Mouse (Mus musculus) hindbrain, postnatal 0 days (tissue): ENCODE measurements around the gene Olfr111. TPM values are rescaled to one million over a fixed set of nuclear protein-coding genes. Genes with fewer than 3 reads are reported as not detected.

Experiments
- ATAC-seq: fragments of 200-750 bp; cut with Nextera tagmentation; 2 replicates; pipeline ENCODE4 v1.8.0; 2017; ENCODE audit warnings: mild to moderate bottlenecking, moderate TSS enrichment, moderate library complexity
- DNase-seq: peaks from one replicate; pipeline ENCODE4 v3.0.0-alpha.2; 2015; ENCODE audit warnings: low spot score
- H3K27ac ChIP-seq: fragments of 300-500 bp; sonication (generic); 2 replicates; pipeline ENCODE4 v1.5.1; 2014; ENCODE audit warnings: mild to moderate bottlenecking
- H3K27me3 ChIP-seq: fragments of 300-500 bp; sonication (generic); 2 replicates; pipeline ENCODE4 v1.6.1; 2014; ENCODE audit warnings: low read length, mixed read lengths; ENCODE audit not compliant: insufficient read depth
- H3K36me3 ChIP-seq: fragments of 300-500 bp; sonication (generic); 2 replicates; pipeline ENCODE4 v1.6.1; 2014; ENCODE audit warnings: low read length, mixed read lengths; ENCODE audit not compliant: insufficient read depth
- H3K4me1 ChIP-seq: fragments of 300-500 bp; sonication (generic); 2 replicates; pipeline ENCODE4 v1.6.1; 2014; ENCODE audit warnings: antibody characterized with exemption, low read length, mixed read lengths; ENCODE audit not compliant: insufficient read depth
- H3K4me2 ChIP-seq: fragments of 300-500 bp; sonication (generic); 2 replicates; pipeline ENCODE4 v1.6.1; 2014; ENCODE audit warnings: low read depth, mild to moderate bottlenecking, low read length, moderate library complexity, mixed read lengths
- H3K4me3 ChIP-seq: fragments of 300-500 bp; sonication (generic); 2 replicates; pipeline ENCODE4 v1.5.1; 2014; ENCODE audit warnings: low read length
- H3K9ac ChIP-seq: fragments of 300-500 bp; sonication (generic); replicated peaks from 2 replicates; pipeline ENCODE4 v1.6.1; 2014; ENCODE audit warnings: mild to moderate bottlenecking, low read length, moderate library complexity, mixed read lengths
- H3K9me3 ChIP-seq: fragments of 300-500 bp; sonication (generic); 2 replicates; pipeline ENCODE4 v1.6.1; 2016; ENCODE audit warnings: low read length, mixed read lengths
- CTCF ChIP-seq: IDR thresholded peaks from 2 replicates; pipeline ENCODE4 v1.5.1; 2016; ENCODE audit warnings: antibody characterized with exemption, control low read depth, low read depth
- WGBS: fragments of 180-500 bp; shearing (Covaris S2); extraction: QIAGEN DNeasy Blood & Tissue Kit; methylation state at CpG from one replicate; pipeline ENCODE4 v1.1.7; 2014; 5-methylcytosine and 5-hydroxymethylcytosine counted together
- polyA plus RNA-seq: library from polyadenylated mRNA; unstranded; fragments of >200 nt; fragmentation: Nextera tagmentation; extraction: Ambion mirVana; gene quantifications from 2 replicates; pipeline ENCODE4 v1.2.1, GENCODE M21; 2015
- total RNA-seq: library from RNA; depleted of rRNA; stranded (reverse); fragments of >200 nt; gene quantifications from 2 replicates; pipeline ENCODE4 v1.2.3, GENCODE M21; 2014; rRNA removed

Gene Olfr111
- total and polyA plus RNA-seq, 2 experiments from 2014 or later = not detected

DNA sequence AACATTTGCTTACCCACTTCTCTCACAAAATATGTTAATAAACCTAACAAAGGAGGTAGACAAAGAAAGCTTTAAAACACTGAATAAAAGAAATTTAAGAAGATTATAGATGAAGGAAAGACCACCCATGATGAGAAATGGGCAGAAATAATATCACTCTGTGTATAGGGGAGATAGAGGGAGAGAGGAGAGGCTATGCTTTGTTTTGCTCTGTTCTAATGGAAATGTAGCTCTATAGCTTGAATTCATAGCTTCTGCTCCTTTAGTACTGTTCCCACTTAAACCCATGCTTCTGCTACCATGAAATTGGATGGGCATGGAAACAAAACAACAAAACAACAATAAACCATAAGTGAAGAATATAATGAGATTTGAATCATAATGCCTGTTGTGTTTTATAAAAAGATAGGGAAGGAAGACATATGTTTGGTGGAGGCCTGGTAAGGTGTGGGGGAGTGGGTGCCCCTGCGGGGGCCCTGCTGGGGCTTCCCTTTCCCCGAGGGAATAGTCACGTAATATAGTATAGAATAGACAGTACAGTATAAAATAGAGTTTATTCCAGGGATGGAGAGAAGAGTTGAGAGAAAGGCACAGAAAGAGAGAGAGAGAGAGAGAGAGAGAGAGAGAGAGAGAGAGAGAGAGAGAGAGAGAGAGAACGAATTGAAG is 33.8 kb downstream of the Olfr111 start:
- DNase-seq (no peak), ATAC-seq (no peak)
- Histone ChIP-seq H3K9ac (no peak overlapping the region), H3K36me3 (no peaks in the 10 kb centered on the region), H3K9me3 (no peaks in the 10 kb centered on the region), H3K4me2 (no peak overlapping the region), H3K4me3 (no peak overlapping the region), H3K4me1 (no peaks in the 10 kb centered on the region), H3K27ac (no peak overlapping the region), H3K27me3 (no peaks in the 10 kb centered on the region)
- 73% methylated on average over 4 of the region's 4 CpGs for WGBS
- TF ChIP-seq CTCF = no peak

DNA sequence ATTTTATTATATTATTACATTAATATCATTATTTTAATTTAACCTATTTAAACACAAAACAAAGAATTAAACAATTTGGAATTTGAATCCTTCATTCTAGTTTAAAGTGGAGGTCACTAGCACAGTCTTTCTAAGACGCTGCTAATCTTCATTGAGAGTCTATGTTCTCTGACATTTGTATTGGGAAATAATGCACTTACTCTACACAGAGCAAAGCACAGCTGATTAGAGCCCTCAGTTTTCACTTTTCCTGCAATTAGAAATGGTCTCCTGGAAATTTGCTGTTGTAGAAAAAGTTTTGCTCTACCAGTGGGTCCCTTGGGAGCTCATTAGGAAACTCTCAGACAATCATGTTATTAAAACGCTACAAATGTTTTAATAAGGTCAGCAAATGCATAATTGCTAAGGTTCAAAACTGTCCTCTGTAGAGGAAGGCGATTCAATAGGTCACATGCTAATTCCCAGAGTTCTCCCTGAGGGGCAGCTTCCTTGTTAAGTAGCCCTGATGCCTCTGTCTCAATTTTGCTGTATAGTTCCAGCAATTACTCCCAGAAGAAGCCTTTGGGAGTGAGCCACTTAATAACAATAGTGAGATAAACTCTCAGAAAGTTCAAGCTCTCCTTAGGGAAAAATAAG is 36.1 kb downstream of the Olfr111 start:
- DNase-seq (peak; percentile 29), ATAC-seq (0 out of 2 replicates have a peak, but pooled peaks have one; percentile 35)
- Histone ChIP-seq H3K9ac (no peak overlapping the region), H3K9me3 (no peaks in the 10 kb centered on the region), H3K27me3 (no peaks in the 10 kb centered on the region), H3K36me3 (no peaks in the 10 kb centered on the region), H3K27ac (no peak overlapping the region), H3K4me3 (no peak overlapping the region), H3K4me1 (no peaks in the 10 kb centered on the region), H3K4me2 (no peak overlapping the region)
- 61% methylated on average over 3 of the region's 3 CpGs for WGBS
- TF ChIP-seq CTCF = no peak

DNA sequence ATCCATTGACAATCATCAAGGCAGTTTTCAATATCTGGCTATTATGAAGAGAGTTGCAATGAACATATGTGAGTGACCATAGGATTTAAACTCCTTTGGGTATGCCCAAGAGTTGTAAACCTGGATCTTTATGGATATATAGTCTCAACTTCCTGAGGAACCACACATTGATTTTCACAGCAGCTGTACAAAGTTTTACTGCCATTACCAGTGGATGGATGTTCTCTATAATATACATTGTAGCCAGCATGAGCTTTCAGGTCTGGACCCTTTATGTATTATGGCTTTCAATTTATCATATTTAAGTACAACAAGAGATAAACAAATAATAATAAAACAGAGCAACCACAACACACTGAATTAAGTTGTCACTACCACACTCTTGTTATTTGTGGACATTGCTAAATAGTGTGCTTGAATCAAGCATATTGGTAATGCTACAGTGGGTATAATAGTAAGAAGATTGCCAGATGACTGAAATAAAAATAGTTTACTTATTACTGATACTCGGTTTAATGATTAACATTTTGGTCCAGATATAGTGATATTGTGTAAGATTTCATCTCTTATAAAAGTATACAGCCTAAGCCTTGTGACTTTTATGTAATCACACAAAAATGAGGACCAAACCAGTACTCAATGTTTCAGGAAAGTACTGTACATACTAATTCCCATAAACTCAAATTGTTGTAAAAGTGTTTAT is 51.2 kb downstream of the Olfr111 start:
- no peaks in the 10 kb centered on the region for H3K36me3 ChIP-seq
- no peak for ATAC-seq
- no peak overlapping the region for H3K9ac ChIP-seq

DNA sequence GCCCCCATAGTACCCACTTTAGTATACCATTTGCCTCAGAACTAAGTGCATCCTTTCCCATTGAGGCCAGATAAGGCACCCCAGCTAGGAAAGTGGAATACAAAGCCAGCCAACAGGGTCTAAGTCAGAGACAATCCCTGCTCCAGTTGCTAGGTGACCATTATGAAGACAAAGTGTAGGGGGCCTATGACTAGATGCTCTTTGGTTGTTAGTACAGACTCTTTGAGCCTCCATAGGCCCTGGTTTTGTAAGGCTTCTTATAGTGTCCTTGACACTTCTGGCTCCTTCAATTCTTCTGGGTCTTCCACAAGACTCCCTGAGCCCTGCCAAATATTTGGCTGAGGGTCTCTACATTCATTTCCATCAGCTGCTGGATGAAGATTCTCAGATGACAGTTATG is 61.5 kb downstream of the Olfr111 start, which contains the start of gene Olfr112:
Gene Olfr112, minus strand, starts transcription at position 101 of the 400 bp plus-strand sequence.
- no peaks in the 10 kb centered on the region for H3K27me3 ChIP-seq
- DNase-seq (no peak), ATAC-seq (no peak)
- H3K4me3 ChIP-seq = no peak within 1 kb of the TSS
- no peaks in the 10 kb centered on the region for H3K36me3 ChIP-seq
- TF ChIP-seq CTCF = no peak
- H3K4me1 ChIP-seq = no peaks in the 10 kb centered on the region
- H3K9ac ChIP-seq = no peak within 1 kb of the TSS
- H3K4me2 ChIP-seq = no peak within 1 kb of the TSS
- H3K9me3 ChIP-seq = no peaks in the 10 kb centered on the region
- no peak within 1 kb of the TSS for H3K27ac ChIP-seq

More for the DNA sequence above, 51.2 kb downstream of the Olfr111 start:
- no peaks in the 10 kb centered on the region for H3K4me1 ChIP-seq
- DNase-seq = no peak
- no peak for TF ChIP-seq CTCF
- H3K4me2 ChIP-seq = no peak overlapping the region
- no peaks in the 10 kb centered on the region for H3K9me3 ChIP-seq
- no peaks in the 10 kb centered on the region for H3K27me3 ChIP-seq
- WGBS = 56% methylated on average over 1 of the region's 1 CpGs
- no peak overlapping the region for H3K4me3 ChIP-seq
- H3K27ac ChIP-seq = no peak overlapping the region

DNA sequence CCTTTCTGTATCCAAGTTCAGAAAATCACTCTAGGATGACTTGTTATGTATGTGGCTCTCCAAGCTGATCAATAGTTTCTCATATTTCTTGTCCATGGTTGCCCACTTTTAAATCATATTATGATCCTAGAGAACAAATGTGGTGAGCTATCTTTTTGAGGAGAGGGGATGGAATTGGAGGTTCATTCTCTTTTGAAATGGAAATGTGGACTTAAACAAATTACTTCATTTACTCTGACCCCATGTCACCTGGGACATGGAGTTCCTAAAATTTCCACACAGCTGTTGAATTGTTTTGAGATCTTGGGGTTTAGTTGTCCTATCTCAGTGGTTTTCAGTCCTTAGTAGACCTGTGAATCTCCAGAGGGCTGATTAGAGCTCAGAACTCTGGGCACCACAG is 69.7 kb downstream of the Olfr111 start, which contains the start of gene Olfr113:
Gene Olfr113, minus strand, starts transcription at position 101 of the 400 bp plus-strand sequence.
- no peak within 1 kb of the TSS for H3K27ac ChIP-seq
- DNase-seq (no peak), ATAC-seq (no peak)
- no peak within 1 kb of the TSS for H3K4me2 ChIP-seq
- no peaks in the 10 kb centered on the region for H3K36me3 ChIP-seq
- no peak for TF ChIP-seq CTCF
- no peaks in the 10 kb centered on the region for H3K9me3 ChIP-seq
- no peaks in the 10 kb centered on the region for H3K4me1 ChIP-seq
- no peak within 1 kb of the TSS for H3K9ac ChIP-seq
- H3K4me3 ChIP-seq = no peak within 1 kb of the TSS
- H3K27me3 ChIP-seq = no peaks in the 10 kb centered on the region

Other genes starting within 250 kb of the Olfr111 start
- gene Olfr98, start 244.3 kb upstream of the Olfr111 start, total RNA-seq = not detected in 2 replicates
- not detected in 2 replicates for gene Olfr98, start 244.3 kb upstream of the Olfr111 start, polyA plus RNA-seq
- 0.63 and 2.5 TPM in 2 replicates for gene H2-M3, start 237.8 kb upstream of the Olfr111 start, total RNA-seq
- gene H2-M3, start 237.8 kb upstream of the Olfr111 start, polyA plus RNA-seq = 1.9 and 2.7 TPM in 2 replicates
- not detected in 2 replicates for gene Olfr99, start 224.6 kb upstream of the Olfr111 start, total RNA-seq
- not detected in 2 replicates for gene Olfr99, start 224.6 kb upstream of the Olfr111 start, polyA plus RNA-seq
- gene Olfr101, start 203.7 kb upstream of the Olfr111 start, total RNA-seq = not detected in 2 replicates
- not detected in 2 replicates for gene Olfr101, start 203.7 kb upstream of the Olfr111 start, polyA plus RNA-seq
- not detected in 2 replicates for gene Olfr102, start 191.0 kb upstream of the Olfr111 start, total RNA-seq
- not detected in 2 replicates for gene Olfr102, start 191.0 kb upstream of the Olfr111 start, polyA plus RNA-seq
- not detected in 2 replicates for gene Olfr103, start 168.3 kb upstream of the Olfr111 start, total RNA-seq
- gene Olfr103, start 168.3 kb upstream of the Olfr111 start, polyA plus RNA-seq = not detected in 2 replicates
- gene Olfr104-ps, start 148.4 kb upstream of the Olfr111 start, total RNA-seq = not detected in 2 replicates
- gene Olfr104-ps, start 148.4 kb upstream of the Olfr111 start, polyA plus RNA-seq = not detected in 2 replicates
- gene Olfr105-ps, start 129.0 kb upstream of the Olfr111 start, total RNA-seq = not detected in 2 replicates
- gene Olfr105-ps, start 129.0 kb upstream of the Olfr111 start, polyA plus RNA-seq = not detected in 2 replicates
- gene Olfr106-ps, start 117.6 kb upstream of the Olfr111 start, total RNA-seq = not detected in 2 replicates
- gene Olfr106-ps, start 117.6 kb upstream of the Olfr111 start, polyA plus RNA-seq = not detected in 2 replicates
- not detected in 2 replicates for gene Olfr107, start 108.8 kb upstream of the Olfr111 start, total RNA-seq
- gene Olfr107, start 108.8 kb upstream of the Olfr111 start, polyA plus RNA-seq = not detected in 2 replicates
- not detected in 2 replicates for gene Olfr108, start 62.5 kb upstream of the Olfr111 start, total RNA-seq
- not detected in 2 replicates for gene Olfr108, start 62.5 kb upstream of the Olfr111 start, polyA plus RNA-seq
- not detected in 2 replicates for gene Olfr109, start 49.1 kb upstream of the Olfr111 start, total RNA-seq
- not detected in 2 replicates for gene Olfr109, start 49.1 kb upstream of the Olfr111 start, polyA plus RNA-seq
- gene H2-M2, start 24.5 kb upstream of the Olfr111 start, total RNA-seq = not detected in 2 replicates
- not detected in 2 replicates for gene H2-M2, start 24.5 kb upstream of the Olfr111 start, polyA plus RNA-seq
- not detected in 2 replicates for gene Olfr110, start 15.6 kb upstream of the Olfr111 start, total RNA-seq
- not detected in 2 replicates for gene Olfr110, start 15.6 kb upstream of the Olfr111 start, polyA plus RNA-seq
- gene Olfr112, start 61.4 kb downstream of the Olfr111 start, total RNA-seq = not detected in 2 replicates
- gene Olfr112, start 61.4 kb downstream of the Olfr111 start, polyA plus RNA-seq = not detected in 2 replicates
- gene Olfr113, start 69.6 kb downstream of the Olfr111 start, total RNA-seq = not detected in 2 replicates
- gene Olfr113, start 69.6 kb downstream of the Olfr111 start, polyA plus RNA-seq = not detected in 2 replicates
- gene Olfr114, start 84.7 kb downstream of the Olfr111 start, total RNA-seq = not detected in 2 replicates
- not detected in 2 replicates for gene Olfr114, start 84.7 kb downstream of the Olfr111 start, polyA plus RNA-seq
- gene Olfr115, start 119.1 kb downstream of the Olfr111 start, total RNA-seq = not detected in 2 replicates
- not detected in 2 replicates for gene Olfr115, start 119.1 kb downstream of the Olfr111 start, polyA plus RNA-seq
- gene Olfr116, start 119.2 kb downstream of the Olfr111 start, total RNA-seq = not detected in 2 replicates
- not detected in 2 replicates for gene Olfr116, start 119.2 kb downstream of the Olfr111 start, polyA plus RNA-seq
- not detected in 2 replicates for gene Olfr117, start 155.8 kb downstream of the Olfr111 start, total RNA-seq
- gene Olfr117, start 155.8 kb downstream of the Olfr111 start, polyA plus RNA-seq = not detected in 2 replicates
- not detected in 2 replicates for gene Olfr118, start 159.0 kb downstream of the Olfr111 start, total RNA-seq
- not detected in 2 replicates for gene Olfr118, start 159.0 kb downstream of the Olfr111 start, polyA plus RNA-seq
- gene Olfr119, start 188.5 kb downstream of the Olfr111 start, total RNA-seq = not detected in 2 replicates
- not detected in 2 replicates for gene Olfr119, start 188.5 kb downstream of the Olfr111 start, polyA plus RNA-seq
- not detected in 2 replicates for gene Olfr120, start 213.8 kb downstream of the Olfr111 start, total RNA-seq
- not detected in 2 replicates for gene Olfr120, start 213.8 kb downstream of the Olfr111 start, polyA plus RNA-seq
- not detected in 2 replicates for gene Olfr121, start 240.8 kb downstream of the Olfr111 start, total RNA-seq
- gene Olfr121, start 240.8 kb downstream of the Olfr111 start, polyA plus RNA-seq = not detected in 2 replicates